Mouse (Mus musculus) kidney, embryonic 14.5 days (tissue): ENCODE results near the gene Fbp2. TPM values are rescaled to one million over a fixed set of nuclear protein-coding genes. Genes with fewer than 3 reads are reported as not detected.
"Not testable (repeated sequence)": the region's sequence is repeated elsewhere in the genome, so short reads cannot be mapped to it uniquely, and the experiment has no call there.

Experiments used
- ATAC-seq: fragments of 200-750 bp; cut with Nextera tagmentation; 2 replicates; pipeline ENCODE4 v1.8.0; 2017; ENCODE audit warnings: moderate number of reproducible peaks, mild to moderate bottlenecking, moderate TSS enrichment, moderate library complexity; ENCODE audit not compliant: low FRiP score, low TSS enrichment
- H3K27ac ChIP-seq: fragments of 300-500 bp; sonication (generic); 2 replicates; pipeline ENCODE4 v1.5.1; 2014; ENCODE audit warnings: low read depth, mild to moderate bottlenecking, low read length, moderate library complexity, mixed read lengths
- H3K27me3 ChIP-seq: fragments of 300-500 bp; sonication (generic); 2 replicates; pipeline ENCODE4 v1.6.1; 2014; ENCODE audit warnings: mild to moderate bottlenecking, low read length; ENCODE audit not compliant: control insufficient read depth, insufficient read depth
- H3K36me3 ChIP-seq: fragments of 300-500 bp; sonication (generic); 2 replicates; pipeline ENCODE4 v1.6.1; 2014; ENCODE audit warnings: low read length, mixed read lengths; ENCODE audit not compliant: control insufficient read depth, insufficient read depth
- H3K4me1 ChIP-seq: fragments of 300-500 bp; sonication (generic); 2 replicates; pipeline ENCODE4 v1.6.1; 2014; ENCODE audit warnings: low read length, mixed read lengths; ENCODE audit not compliant: control insufficient read depth, insufficient read depth
- H3K4me2 ChIP-seq: fragments of 300-500 bp; sonication (generic); replicated peaks from 2 replicates; pipeline ENCODE4 v1.6.1; 2014; ENCODE audit warnings: low read depth, mild to moderate bottlenecking, low read length
- H3K4me3 ChIP-seq: fragments of 300-500 bp; sonication (generic); 2 replicates; pipeline ENCODE4 v1.5.1; 2014; ENCODE audit warnings: mild to moderate bottlenecking, low read length
- H3K9ac ChIP-seq: fragments of 300-500 bp; sonication (generic); 2 replicates; pipeline ENCODE4 v1.6.1; 2014; ENCODE audit warnings: low read depth, mild to moderate bottlenecking, low read length, moderate library complexity
- H3K9me3 ChIP-seq: fragments of 300-500 bp; sonication (generic); 2 replicates; pipeline ENCODE4 v1.6.1; 2016; ENCODE audit warnings: low read length; ENCODE audit not compliant: control insufficient read depth
- whole genome bisulfite sequencing: fragments of 180-500 bp; shearing (Covaris S2); extraction: QIAGEN DNeasy Blood & Tissue Kit; methylation state at CpG from one replicate; pipeline ENCODE4 v1.1.7; 2014; 5-methylcytosine and 5-hydroxymethylcytosine counted together
- polyA plus RNA-seq: library from polyadenylated mRNA; unstranded; fragments of >200 nt; fragmentation: Nextera tagmentation; extraction: Ambion mirVana; gene quantifications from 2 replicates; pipeline ENCODE4 v1.2.1, GENCODE M21; 2014

Fbp2 gene
- polyA plus RNA-seq, 1 experiment from 2014 or later, result 5.9 TPM

- Histone ChIP-seq H3K27ac (no peak overlapping the region), H3K9me3 (no peaks in the 10 kb centered on the region), H3K9ac (no peak overlapping the region), H3K27me3 (no peaks in the 10 kb centered on the region), H3K4me2 (no peak overlapping the region), H3K36me3 (no peaks in the 10 kb centered on the region), H3K4me1 (no peaks in the 10 kb centered on the region), H3K4me3 (no peak overlapping the region)
- 75% methylated on average over 3 of the region's 3 CpGs for WGBS
- ATAC-seq, result no peak
Measured at GRCm38 (mm10) chr13:62872252-62872651, 14.0 kb upstream of the Fbp2 start.

- Histone ChIP-seq H3K4me1 (no peaks in the 10 kb centered on the region), H3K9me3 (no peaks in the 10 kb centered on the region), H3K4me2 (no peak overlapping the region), H3K9ac (no peak overlapping the region), H3K27me3 (no peaks in the 10 kb centered on the region), H3K27ac (no peak overlapping the region), H3K36me3 (no peaks in the 10 kb centered on the region), H3K4me3 (no peak overlapping the region)
- WGBS, result 60% methylated on average over 2 of the region's 2 CpGs
- ATAC-seq, result no peak
Measured at GRCm38 (mm10) chr13:62870605-62871004, 12.4 kb upstream of the Fbp2 start.

- no peak for ATAC-seq
- H3K4me3 ChIP-seq, result no peak overlapping the region
- H3K36me3 ChIP-seq, result no peaks in the 10 kb centered on the region
- no peaks in the 10 kb centered on the region for H3K9me3 ChIP-seq
- 0 out of 2 replicates have a peak, but pooled peaks cover 6% of the 10 kb centered on the region for H3K4me1 ChIP-seq
- 86% methylated on average over 4 of the region's 4 CpGs for WGBS
- H3K9ac ChIP-seq, result no peak overlapping the region
- no peaks in the 10 kb centered on the region for H3K27me3 ChIP-seq
- no peak overlapping the region for H3K4me2 ChIP-seq
- no peak overlapping the region for H3K27ac ChIP-seq
Measured at GRCm38 (mm10) chr13:62866817-62867216, 8.6 kb upstream of the Fbp2 start.

GRCm38 (mm10) chr13:62865651-62866315 is 7.6 kb upstream of the Fbp2 start:
- ATAC-seq, result no peak
- H3K4me3 ChIP-seq, result no peak overlapping the region
- H3K4me1 ChIP-seq, result 0 out of 2 replicates have a peak, but pooled peaks cover 6% of the 10 kb centered on the region
- no peak overlapping the region for H3K4me2 ChIP-seq
- H3K36me3 ChIP-seq, result no peaks in the 10 kb centered on the region
- H3K9ac ChIP-seq, result no peak overlapping the region
- H3K27me3 ChIP-seq, result no peaks in the 10 kb centered on the region
- WGBS, result 76% methylated on average over 11 of the region's 11 CpGs
- H3K9me3 ChIP-seq, result no peaks in the 10 kb centered on the region
- H3K27ac ChIP-seq, result no peak overlapping the region

GRCm38 (mm10) chr13:62863771-62864170 is 5.5 kb upstream of the Fbp2 start:
- H3K27ac ChIP-seq, result no peak overlapping the region
- WGBS, result 54% methylated on average over 6 of the region's 6 CpGs
- H3K4me3 ChIP-seq, result no peak overlapping the region
- 0 out of 2 replicates have a peak, but pooled peaks have one; percentile 34 for ATAC-seq
- H3K27me3 ChIP-seq, result no peaks in the 10 kb centered on the region
- 0 out of 2 replicates have a peak, but pooled peaks cover 6% of the 10 kb centered on the region for H3K4me1 ChIP-seq
- H3K9ac ChIP-seq, result no peak overlapping the region
- no peaks in the 10 kb centered on the region for H3K9me3 ChIP-seq
- H3K36me3 ChIP-seq, result no peaks in the 10 kb centered on the region
- H3K4me2 ChIP-seq, result no peak overlapping the region

GRCm38 (mm10) chr13:62862875-62863274 is 4.7 kb upstream of the Fbp2 start:
- H3K9ac ChIP-seq, result no peak overlapping the region
- H3K4me2 ChIP-seq, result no peak overlapping the region
- 93% methylated on average over 3 of the region's 3 CpGs for WGBS
- no peak overlapping the region for H3K27ac ChIP-seq
- H3K4me1 ChIP-seq, result 0 out of 2 replicates have a peak, but pooled peaks cover 6% of the 10 kb centered on the region
- no peaks in the 10 kb centered on the region for H3K9me3 ChIP-seq
- no peak overlapping the region for H3K4me3 ChIP-seq
- H3K36me3 ChIP-seq, result no peaks in the 10 kb centered on the region
- H3K27me3 ChIP-seq, result no peaks in the 10 kb centered on the region
- no peak for ATAC-seq

GRCm38 (mm10) chr13:62860068-62860467 is 1.8 kb upstream of the Fbp2 start:
- Histone ChIP-seq H3K4me1 (0 out of 2 replicates have a peak, but pooled peaks cover 6% of the 10 kb centered on the region), H3K9me3 (no peaks in the 10 kb centered on the region), H3K27me3 (no peaks in the 10 kb centered on the region), H3K4me2 (no peak overlapping the region), H3K27ac (no peak overlapping the region), H3K36me3 (no peaks in the 10 kb centered on the region), H3K4me3 (no peak overlapping the region), H3K9ac (no peak overlapping the region)
- WGBS, result 93% methylated on average over 4 of the region's 4 CpGs
- no peak for ATAC-seq

- ATAC-seq, H3K27ac ChIP-seq, H3K4me1 ChIP-seq, H3K9ac ChIP-seq, H3K4me2 ChIP-seq, H3K4me3 ChIP-seq, H3K36me3 ChIP-seq, H3K27me3 ChIP-seq, H3K9me3 ChIP-seq: not testable (repeated sequence)
- WGBS, result 85% methylated on average over 10 of the region's 10 CpGs
Measured at GRCm38 (mm10) chr13:62859251-62859650, 1.0 kb upstream of the Fbp2 start.

GRCm38 (mm10) chr13:62856850-62857249 is 1.4 kb downstream of the Fbp2 start:
- Histone ChIP-seq H3K4me3 (no peak overlapping the region), H3K4me2 (no peak overlapping the region), H3K9ac (no peak overlapping the region), H3K36me3 (no peaks in the 10 kb centered on the region), H3K27me3 (no peaks in the 10 kb centered on the region), H3K9me3 (no peaks in the 10 kb centered on the region), H3K4me1 (no peaks in the 10 kb centered on the region), H3K27ac (no peak overlapping the region)
- 81% methylated on average over 14 of the region's 14 CpGs for WGBS
- ATAC-seq, result no peak
